Mouse (Mus musculus) lung, postnatal 25 days (tissue): ENCODE data around the gene Atg7.

ENCODE experiments used
- DNase-seq: peaks from one replicate; pipeline ENCODE4 v3.0.0; 2022; ENCODE audit warnings: low spot score

Gene Atg7

DNA sequence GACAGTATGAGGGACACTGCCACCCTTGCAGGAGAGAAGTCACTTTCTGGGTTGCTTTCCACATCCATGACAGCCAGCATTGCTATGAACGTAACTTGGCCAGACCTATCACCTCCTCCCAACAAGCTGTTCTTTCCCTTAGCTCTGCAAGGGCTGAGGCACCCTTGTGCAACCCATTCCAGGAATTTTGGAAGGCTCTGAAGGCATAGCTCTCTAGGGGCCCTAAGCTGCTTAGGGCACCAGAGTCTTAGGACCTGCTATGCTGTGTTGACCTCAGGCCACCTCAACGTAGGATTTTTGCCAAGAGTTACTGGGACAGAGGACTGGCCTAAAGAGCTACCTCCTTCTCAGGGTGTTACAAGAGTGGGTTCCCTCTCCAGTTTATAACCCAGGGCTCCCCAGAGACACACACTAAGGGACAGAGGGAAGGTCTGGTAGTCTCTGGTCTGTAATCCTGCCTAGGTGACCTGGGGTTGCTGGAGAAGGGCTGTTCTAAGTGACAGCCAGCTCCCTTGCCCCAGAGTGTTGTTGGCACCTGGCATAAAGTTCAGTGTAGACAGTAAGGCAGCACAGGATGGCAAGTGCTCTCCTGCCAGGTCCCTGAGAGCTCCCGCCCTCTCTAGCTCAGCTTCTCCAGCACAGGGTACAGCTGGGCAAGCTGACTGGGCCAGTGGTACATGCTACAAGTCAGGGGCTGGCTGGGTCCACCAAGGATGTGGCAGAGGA is 215.3 kb downstream of the Atg7 start:
- no peak for DNase-seq

DNA sequence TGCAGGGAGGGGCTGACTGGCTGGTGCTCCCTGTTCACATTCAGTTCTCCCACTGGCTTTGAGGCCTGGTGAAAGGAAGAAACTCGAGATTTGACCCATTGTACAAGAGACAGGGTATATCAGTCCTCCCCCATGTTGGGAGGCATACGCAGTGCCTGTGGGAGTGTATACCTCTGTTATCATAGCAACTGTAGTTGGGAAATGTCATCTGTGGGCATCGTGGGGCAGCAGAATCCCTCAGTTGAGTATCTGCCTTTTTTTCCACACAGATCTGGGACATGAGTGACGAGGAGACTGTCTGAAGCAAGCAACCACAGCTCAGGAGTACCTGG is 215.8 kb downstream of the Atg7 start:
- DNase-seq, result no peak

DNA sequence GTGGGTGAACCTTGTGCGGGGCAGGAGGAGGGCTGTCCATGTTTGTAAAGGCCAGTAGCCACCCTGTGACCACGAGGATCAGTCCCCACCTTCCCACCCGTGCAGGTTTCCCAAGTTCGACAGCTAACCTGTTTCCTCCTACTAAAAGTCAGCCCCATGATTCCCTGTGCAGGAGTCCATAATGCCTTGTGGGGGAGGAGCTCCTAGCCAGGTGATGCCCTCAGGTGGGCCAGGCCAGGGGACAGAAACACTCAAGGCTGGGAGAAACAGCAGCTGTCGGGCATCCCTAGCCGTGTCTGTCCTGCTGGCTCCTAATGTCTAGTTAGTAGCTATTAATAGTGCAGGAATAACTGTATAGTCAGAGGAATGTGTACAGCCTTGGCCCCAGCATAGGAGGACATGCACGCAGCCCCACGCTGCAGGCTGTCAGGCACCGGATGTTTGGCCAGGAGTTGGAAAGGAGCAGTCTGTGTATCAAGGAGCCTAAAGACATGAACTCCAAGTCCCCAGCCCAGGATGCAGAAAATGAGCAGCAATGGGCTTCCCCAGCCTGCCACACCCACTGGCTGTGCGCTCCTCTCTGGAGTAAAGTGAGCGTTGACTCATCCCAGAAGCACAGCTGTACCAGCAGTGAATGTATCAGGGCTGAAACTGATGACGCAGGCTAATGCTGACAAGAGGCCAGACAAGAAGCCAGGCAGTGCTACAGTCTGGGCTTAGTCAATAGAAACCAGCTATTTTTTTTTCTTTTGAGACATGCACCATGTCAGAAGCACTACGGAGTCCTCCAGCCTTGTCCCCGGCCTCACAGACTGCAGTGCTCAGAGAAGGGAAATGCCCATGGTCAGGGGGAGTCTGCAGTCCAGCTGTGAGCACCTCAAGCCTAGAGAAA is 218.0 kb downstream of the Atg7 start:
- DNase-seq, result no peak

GRCm38 (mm10) chr6:114861591-114861990 is 218.7 kb downstream of the Atg7 start:
- no peak for DNase-seq

DNA sequence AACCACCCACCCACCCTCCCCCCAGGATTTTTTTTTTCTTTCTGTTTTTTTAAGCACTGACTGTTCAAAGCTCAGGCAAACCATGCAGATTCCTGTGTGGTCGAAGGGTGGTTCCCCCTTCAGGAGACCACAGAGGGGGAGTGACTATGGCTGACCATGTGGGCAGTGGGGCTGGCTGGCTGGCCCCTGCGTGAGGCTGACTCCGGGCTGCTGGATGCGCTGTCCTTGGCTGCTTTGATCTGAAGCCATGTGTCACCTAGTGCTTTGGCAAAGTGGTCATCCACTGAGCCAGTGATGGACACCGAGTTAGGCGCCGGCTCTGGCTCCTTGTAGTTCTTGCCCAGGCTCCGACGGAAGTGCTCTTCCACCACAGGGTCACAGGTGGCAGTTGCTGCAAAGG is 219.1 kb downstream of the Atg7 start:
- no peak for DNase-seq

GRCm38 (mm10) chr6:114863501-114863900 is 220.6 kb downstream of the Atg7 start:
- DNase-seq, result no peak

- no peak for DNase-seq
Observed at GRCm38 (mm10) chr6:114864421-114864820, 221.5 kb downstream of the Atg7 start.

GRCm38 (mm10) chr6:114866078-114866477 is 223.2 kb downstream of the Atg7 start:
- no peak for DNase-seq

DNA sequence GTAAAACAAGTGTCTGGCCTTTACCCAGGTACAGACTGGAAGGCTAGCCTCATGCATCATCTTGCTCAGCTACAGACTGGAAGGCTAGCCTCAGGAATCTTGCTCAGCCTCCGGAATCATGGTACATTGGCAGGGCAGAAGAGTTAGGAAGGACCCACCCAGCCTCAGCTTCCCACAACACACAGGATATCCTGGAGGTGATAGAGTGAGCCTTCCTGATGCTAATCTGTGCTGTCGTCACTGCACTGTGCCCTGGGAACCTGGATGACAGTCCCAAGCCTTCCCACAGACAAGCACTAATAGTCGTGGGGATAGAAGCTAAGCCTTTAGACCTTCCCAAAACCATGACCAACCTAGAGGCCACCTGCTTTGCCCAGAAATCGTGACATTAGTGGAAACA is 223.7 kb downstream of the Atg7 start:
- peak; percentile 70 for DNase-seq

DNA sequence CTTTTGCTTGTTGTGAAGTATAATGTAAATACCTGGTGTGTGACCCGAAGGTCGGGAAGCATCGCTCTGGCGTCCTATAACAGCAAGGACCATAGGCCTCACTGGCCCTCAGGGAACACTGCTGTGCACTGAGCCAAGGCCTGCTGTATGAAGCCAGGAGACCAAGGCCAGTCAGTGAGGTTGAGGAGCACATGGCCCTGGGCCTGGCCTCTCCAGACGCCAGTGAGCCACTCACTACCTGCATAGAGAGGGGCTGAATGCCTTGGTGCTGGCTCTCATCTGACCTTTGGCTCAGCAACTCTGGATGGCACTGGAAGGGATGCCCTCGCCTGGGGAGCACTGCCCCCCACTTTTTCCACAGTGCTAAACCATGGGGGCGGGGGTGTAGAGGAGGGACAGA is 225.8 kb downstream of the Atg7 start:
- no peak for DNase-seq

DNA sequence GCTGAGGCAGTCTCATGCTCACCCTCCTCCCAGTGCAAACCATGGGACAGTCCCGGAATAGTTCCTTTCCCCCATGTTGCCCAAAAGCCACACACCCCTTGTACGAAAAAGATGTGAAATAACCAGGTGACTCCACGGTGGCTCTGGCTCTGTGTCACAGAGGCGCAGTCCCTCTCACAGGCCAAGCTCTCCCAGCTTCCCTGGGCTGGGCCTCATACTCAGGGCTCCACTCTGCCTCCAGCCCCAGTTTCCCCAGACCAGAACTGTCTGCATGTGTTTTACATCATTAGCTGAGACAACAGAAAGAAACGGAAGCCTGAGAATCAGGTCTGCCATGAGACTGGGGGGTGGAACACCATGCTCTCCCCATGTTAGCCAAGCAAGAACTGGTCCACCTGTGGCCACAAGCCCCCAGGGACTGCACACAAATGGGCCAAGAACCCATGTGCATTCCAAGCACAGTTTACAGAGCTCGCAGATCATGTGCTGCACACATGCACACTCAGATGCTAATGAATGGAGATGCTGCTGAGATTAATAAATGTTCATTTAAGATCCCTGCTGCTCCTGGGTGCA is 226.7 kb downstream of the Atg7 start:
- no peak for DNase-seq

GRCm38 (mm10) chr6:114871010-114871660 is 228.2 kb downstream of the Atg7 start:
- DNase-seq, result no peak

GRCm38 (mm10) chr6:114873808-114874137 is 230.9 kb downstream of the Atg7 start:
- no peak for DNase-seq

DNA sequence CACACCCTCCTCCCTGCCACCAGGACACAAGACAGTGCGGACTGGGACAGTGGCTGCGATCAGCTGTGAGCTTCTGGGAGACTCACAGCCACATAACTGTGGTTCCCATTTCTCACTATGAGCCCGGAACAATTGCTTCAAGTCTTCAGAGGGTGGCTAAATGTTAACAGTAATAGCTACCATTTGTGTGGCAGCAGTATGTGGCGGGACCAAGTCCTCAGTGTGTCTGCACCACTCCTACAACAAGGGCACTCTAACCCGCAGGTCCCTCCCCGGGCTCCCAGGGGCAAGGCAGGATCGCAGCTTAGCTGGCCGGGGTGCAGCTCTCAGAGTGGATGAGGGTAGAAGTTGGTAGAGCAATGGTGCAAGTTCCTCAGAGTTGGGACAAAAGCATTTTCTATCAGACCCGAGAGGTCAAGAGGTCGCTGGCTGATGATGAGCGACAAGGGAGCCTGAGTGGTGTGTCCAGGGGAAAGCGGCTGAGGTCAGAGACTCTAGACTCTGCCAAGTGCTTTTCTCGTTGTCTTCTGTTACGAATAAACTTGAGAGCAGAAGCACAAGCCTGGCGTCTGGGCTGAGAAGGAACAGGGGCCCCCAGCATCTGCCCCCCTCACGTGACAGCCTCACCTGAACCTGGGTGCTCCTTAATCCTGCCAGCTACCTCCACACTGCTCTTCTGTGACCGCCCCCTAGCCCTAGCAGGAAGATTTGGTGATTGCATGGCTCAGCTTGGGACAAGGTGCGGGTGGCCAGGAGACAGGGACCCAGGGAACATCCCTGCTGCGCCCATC is 231.4 kb downstream of the Atg7 start:
- DNase-seq, result no peak

- peak; percentile 94 for DNase-seq
Observed at GRCm38 (mm10) chr6:114875018-114875558, 232.2 kb downstream of the Atg7 start.

GRCm38 (mm10) chr6:114876033-114876432 is 233.1 kb downstream of the Atg7 start:
- no peak for DNase-seq

DNA sequence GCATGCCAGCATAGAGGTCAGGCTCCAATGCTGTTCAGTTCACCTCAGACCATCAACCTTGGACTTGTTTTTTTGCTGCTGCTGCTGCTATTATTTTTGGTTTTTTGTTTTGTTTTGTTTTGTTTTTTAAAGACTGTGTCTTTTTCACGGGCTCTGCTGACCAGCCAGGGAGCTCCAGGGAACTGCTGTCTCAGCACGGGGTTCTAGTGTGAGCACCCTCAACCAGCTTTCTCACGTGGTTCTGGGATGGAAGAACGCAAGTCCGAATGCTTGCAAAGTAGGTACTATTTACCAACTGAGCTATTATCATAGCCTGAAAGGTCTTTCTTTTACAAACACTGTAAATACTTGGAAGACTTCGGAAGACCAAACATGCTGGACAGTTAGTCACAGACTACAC is 233.6 kb downstream of the Atg7 start:
- no peak for DNase-seq

GRCm38 (mm10) chr6:114878841-114879520 is 236.1 kb downstream of the Atg7 start:
- DNase-seq, result no peak

DNA sequence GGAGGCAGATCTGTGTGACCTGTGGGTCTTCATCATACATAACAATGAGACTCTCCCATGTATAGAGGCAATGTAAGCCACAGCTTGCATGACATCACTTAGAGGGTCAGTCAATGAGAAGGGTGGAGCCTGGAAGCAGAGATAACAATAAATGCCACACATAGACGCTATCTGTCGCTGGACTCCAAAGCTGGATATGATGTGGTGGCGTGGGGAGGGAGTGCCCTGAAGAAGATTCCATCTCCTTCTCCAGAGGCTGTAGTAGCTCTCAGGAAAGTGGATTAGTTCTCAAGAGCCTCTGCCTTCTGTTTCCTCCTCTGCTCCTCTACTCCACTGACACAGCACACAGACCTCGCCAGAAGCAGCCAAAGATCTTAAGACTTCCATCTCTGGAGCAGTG is 237.9 kb downstream of the Atg7 start:
- no peak for DNase-seq

DNA sequence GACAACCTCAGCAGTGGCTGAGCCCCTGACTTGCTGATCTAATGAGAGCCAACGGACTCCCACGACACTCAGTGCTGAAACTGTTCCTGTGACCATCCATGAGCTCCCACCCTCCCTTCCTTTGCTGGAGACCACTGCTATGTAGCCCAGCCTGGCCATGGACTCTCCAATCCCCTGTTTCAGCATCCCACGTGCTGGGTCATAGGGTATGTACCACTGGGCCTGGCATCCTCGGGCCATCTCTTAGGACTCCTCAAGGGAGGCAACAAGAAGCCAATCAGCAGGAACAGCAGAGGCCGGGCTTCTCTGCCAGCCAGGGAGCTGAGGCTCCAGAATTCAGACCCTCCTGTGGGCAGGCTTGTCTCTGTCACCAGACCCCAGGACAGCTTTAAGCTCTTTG is 239.3 kb downstream of the Atg7 start:
- DNase-seq, result no peak

DNA sequence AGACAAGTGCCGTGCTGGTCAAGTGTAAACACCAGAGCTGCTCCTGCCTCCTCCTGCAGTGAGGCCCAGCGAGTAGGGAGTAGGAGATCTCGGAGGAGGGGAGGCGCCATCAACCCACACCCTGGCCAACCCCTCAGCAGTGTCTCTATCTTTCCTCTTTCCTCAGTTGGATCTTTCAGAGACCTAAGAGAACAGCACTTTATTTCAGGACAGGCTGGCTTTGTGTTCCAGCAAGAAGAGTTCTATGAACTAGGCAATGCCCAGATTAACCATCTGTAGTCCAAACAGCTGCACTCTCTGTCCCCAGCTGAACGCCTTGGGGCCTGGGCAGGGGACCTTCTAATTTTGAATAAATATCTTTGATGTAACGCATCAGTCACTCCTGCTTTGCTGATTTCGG is 239.8 kb downstream of the Atg7 start:
- no peak for DNase-seq
